Mouse (Mus musculus) CH12.LX (cell line): ENCODE data around the gene Cldn10. TPM values are rescaled to one million over a fixed set of nuclear protein-coding genes. Genes with fewer than 3 reads are reported as not detected.

Source experiments
- DNase-seq: peaks from one replicate; pipeline ENCODE4 v3.0.0-alpha.2; 2013; ENCODE audit errors: extremely low read depth
- H3K27ac ChIP-seq: 2 replicates; pipeline ENCODE4 v1.5.1; 2012; ENCODE audit warnings: low read depth, mild to moderate bottlenecking, control low read depth, moderate library complexity; ENCODE audit not compliant: insufficient read depth
- H3K27me3 ChIP-seq: replicated peaks from 2 replicates; pipeline ENCODE3; 2012; ENCODE audit warnings: inconsistent platforms
- H3K36me3 ChIP-seq, 2 experiments: replicated peaks in 1 of 2; 2 replicates each; pipeline versions ENCODE3 to v1.6.1; 2012; ENCODE audit warnings: inconsistent platforms in 1 of 2, low read length in 1 of 2, mild to moderate bottlenecking in 1 of 2, mixed read lengths in 1 of 2, moderate library complexity in 1 of 2; ENCODE audit not compliant: control insufficient read depth in 1 of 2, insufficient read depth in 1 of 2
- H3K4me1 ChIP-seq, 2 experiments: 2 replicates each; pipeline ENCODE4 v1.6.1; 2012; ENCODE audit warnings: inconsistent platforms in 1 of 2, moderate library complexity in 1 of 2; ENCODE audit not compliant: insufficient read depth in 2 of 2, control insufficient read depth in 1 of 2
- H3K4me2 ChIP-seq: 2 replicates; pipeline ENCODE4 v1.6.1; 2012; ENCODE audit warnings: low read depth, mild to moderate bottlenecking, control low read depth; ENCODE audit not compliant: poor library complexity, insufficient read depth, severe bottlenecking
- H3K4me3 ChIP-seq, 3 experiments: fragments of 150-350 bp in 1 of 3; sonication (generic) in 1 of 3; replicated peaks in 1 of 3; 2 replicates each; pipeline versions ENCODE3 to v1.5.1; 2011 to 2012; ENCODE audit warnings: low read depth in 2 of 3, low read length in 2 of 3, mild to moderate bottlenecking in 2 of 3, moderate library complexity in 2 of 3, control low read depth in 1 of 3, improper control_type of control experiment in 1 of 3, inconsistent platforms in 1 of 3, mixed read lengths in 1 of 3; ENCODE audit not compliant: poor library complexity in 1 of 3
- H3K79me2 ChIP-seq: replicated peaks from 2 replicates; pipeline ENCODE4 v1.6.1; 2012; ENCODE audit warnings: mild to moderate bottlenecking, moderate library complexity; ENCODE audit not compliant: control insufficient read depth, poor library complexity, insufficient read depth, severe bottlenecking; ENCODE audit errors: extremely low read depth
- H3K9ac ChIP-seq: 2 replicates; pipeline ENCODE4 v1.6.1; 2012; ENCODE audit warnings: low read depth, mild to moderate bottlenecking, control low read depth, moderate library complexity; ENCODE audit not compliant: insufficient read depth
- H3K9me3 ChIP-seq: replicated peaks from 2 replicates; pipeline ENCODE3; 2012; ENCODE audit warnings: low read length, inconsistent platforms, mixed read lengths
- CTCF ChIP-seq, 2 experiments: IDR thresholded peaks in 1 of 2; conservative IDR thresholded peaks in 1 of 2; 2 replicates each; pipeline ENCODE4 v1.5.1; 2011 to 2012; ENCODE audit warnings: low read depth in 2 of 2, low read length in 2 of 2, improper control_type of control experiment in 1 of 2, inconsistent platforms in 1 of 2, mild to moderate bottlenecking in 1 of 2, moderate library complexity in 1 of 2
- ELF1 ChIP-seq: IDR thresholded peaks from 2 replicates; pipeline ENCODE4 v1.6.1; 2014; ENCODE audit warnings: low read depth, mild to moderate bottlenecking, inconsistent platforms, low read length, improper control_type of control experiment
- GABPA ChIP-seq: IDR thresholded peaks from 2 replicates; pipeline ENCODE4 v1.6.1; 2012; ENCODE audit warnings: low read depth, low read length, improper control_type of control experiment, inconsistent platforms; ENCODE audit not compliant: insufficient replicate concordance
- HCFC1 ChIP-seq: IDR thresholded peaks from 2 replicates; pipeline ENCODE4 v1.6.1; 2012; ENCODE audit warnings: low read depth, mild to moderate bottlenecking, inconsistent platforms, low read length, improper control_type of control experiment
- KAT2A ChIP-seq: IDR thresholded peaks from 2 replicates; pipeline ENCODE4 v1.6.1; 2012; ENCODE audit warnings: low read length, improper control_type of control experiment, inconsistent platforms; ENCODE audit not compliant: insufficient replicate concordance
- MAFK ChIP-seq: IDR thresholded peaks from 2 replicates; pipeline ENCODE4 v1.6.1; 2011; ENCODE audit warnings: low read length, improper control_type of control experiment; ENCODE audit not compliant: insufficient replicate concordance
- MAX ChIP-seq: IDR thresholded peaks from 2 replicates; pipeline ENCODE4 v1.6.1; 2011; ENCODE audit warnings: low read length, improper control_type of control experiment
- MYC ChIP-seq: IDR thresholded peaks from 2 replicates; pipeline ENCODE4 v1.6.1; 2011; ENCODE audit warnings: low read depth, mild to moderate bottlenecking, improper control_type of control experiment, low read length
- NELFE ChIP-seq: IDR thresholded peaks from 2 replicates; pipeline ENCODE4 v1.6.1; 2011; ENCODE audit warnings: low read depth, low read length, improper control_type of control experiment
- PAX5 ChIP-seq: IDR thresholded peaks from 2 replicates; pipeline ENCODE4 v1.6.1; 2012; ENCODE audit warnings: low read length, inconsistent platforms, mixed read lengths
- POLR2A ChIP-seq: IDR thresholded peaks from 2 replicates; pipeline ENCODE4 v1.6.1; 2011; ENCODE audit warnings: low read depth, mild to moderate bottlenecking, improper control_type of control experiment, low read length
- RCOR1 ChIP-seq: conservative IDR thresholded peaks from 2 replicates; pipeline ENCODE4 v1.6.1; 2012; ENCODE audit warnings: low read depth, mild to moderate bottlenecking, inconsistent platforms, low read length, improper control_type of control experiment
- TBP ChIP-seq: conservative IDR thresholded peaks from 2 replicates; pipeline ENCODE4 v1.6.1; 2011; ENCODE audit warnings: low read depth, low read length, improper control_type of control experiment
- ZC3H11A ChIP-seq: IDR thresholded peaks from 2 replicates; pipeline ENCODE4 v1.6.1; 2012; ENCODE audit warnings: low read depth, mild to moderate bottlenecking, inconsistent platforms, low read length, improper control_type of control experiment
- ZMIZ1 ChIP-seq: IDR thresholded peaks from 2 replicates; pipeline ENCODE4 v1.6.1; 2012; ENCODE audit warnings: low read depth, mild to moderate bottlenecking, inconsistent platforms, low read length, improper control_type of control experiment
- dilution Hi-C: fragments of 300-500 bp; cut with MboI; formaldehyde crosslinking; loops from 2 replicates; pipeline ENCODE4 v1.14.3; 2020; ENCODE audit warnings: low sequenced_read_pairs; ENCODE audit not compliant: extremely low pct_unique_long_range_greater_than_20kb, extremely low pct_ligation_motif_present
- in situ Hi-C: fragments of 300-500 bp; cut with MboI; formaldehyde crosslinking; loops from 3 replicates; pipeline ENCODE4 v1.14.3; 2019; ENCODE audit warnings: low sequenced_read_pairs, low pct_ligation_motif_present, low pct_unique_long_range_greater_than_20kb, mixed read lengths
- polyA plus RNA-seq: library from polyadenylated mRNA; unstranded; fragments of >175 nt; gene quantifications from 2 replicates; pipeline ENCODE4 v1.2.1, GENCODE M21; 2012; ENCODE audit warnings: low read depth; ENCODE audit not compliant: insufficient read length
- total RNA-seq, 2 experiments: library from RNA; depleted of rRNA; stranded (reverse); fragments of 300-350 nt in 1 of 2; fragments of >200 nt in 1 of 2; gene quantifications; 2 replicates each; pipeline ENCODE4 v1.2.3; 2012 to 2014

Gene Cldn10
- total and polyA plus RNA-seq, 3 experiments = not detected

DNA sequence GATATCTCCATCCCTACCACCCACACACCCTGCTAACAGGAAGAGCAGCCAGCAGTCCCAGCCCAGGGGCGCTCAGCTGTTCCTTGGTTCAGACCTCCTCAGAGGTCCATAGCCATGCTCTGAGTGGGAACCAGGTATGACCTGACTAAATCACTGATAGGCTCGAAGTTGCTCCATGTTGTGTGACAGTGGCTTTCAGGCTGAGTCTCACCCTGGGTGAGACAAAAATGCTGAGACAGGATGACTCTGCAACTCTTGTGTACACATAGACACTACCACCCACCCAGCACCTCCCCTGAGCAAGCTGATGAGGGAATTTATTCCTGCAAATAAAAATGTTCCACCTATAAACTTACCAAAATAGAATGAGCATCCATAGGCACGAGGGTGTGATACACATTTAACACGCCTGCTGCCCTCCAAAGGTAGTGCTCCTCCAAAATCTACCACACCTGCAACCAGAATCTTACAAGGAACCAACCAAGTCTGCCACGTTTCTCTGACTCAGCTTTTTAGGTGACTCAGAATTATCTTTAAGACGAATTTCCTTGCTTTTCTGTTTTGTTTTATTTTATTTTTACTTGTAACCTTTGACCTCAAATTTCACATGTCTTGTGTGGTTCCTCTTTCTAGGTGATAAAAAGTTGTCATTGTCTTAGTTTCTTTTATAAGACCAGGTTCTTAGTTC, 37.1 kb upstream of the Cldn10 start:
- dilution Hi-C loops = no loop called here
- no peak overlapping the region for H3K27ac ChIP-seq

DNA sequence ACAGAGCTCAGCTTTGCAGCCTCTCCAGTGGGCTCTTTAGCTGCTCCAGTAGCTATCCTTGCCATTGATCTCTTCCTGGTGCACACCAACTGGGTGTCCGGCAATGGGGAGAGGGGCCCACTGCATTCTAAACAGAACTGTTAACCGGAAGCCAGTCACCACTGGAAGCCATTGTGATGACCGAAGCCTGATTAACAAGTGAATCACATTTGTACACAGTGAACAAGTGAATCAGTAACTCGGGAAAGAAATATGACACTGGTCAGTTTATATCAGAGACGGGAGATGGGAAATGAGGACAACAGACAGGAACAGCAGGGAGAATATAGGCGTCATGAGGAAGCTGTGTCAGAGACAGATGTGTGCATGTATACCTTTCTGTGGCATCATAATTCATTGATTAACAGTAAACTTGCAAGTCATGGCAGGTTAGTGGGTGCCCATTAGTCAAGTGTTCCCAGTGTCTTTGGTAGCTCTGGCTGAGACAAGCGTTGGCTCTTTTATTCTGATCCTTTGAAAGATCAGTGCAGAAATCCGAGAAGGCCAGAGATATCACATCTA, 36.4 kb upstream of the Cldn10 start:
- H3K4me1 ChIP-seq = peaks cover 0 to 16% of the 10 kb centered on the region in 2 experiments; a peak in 2 of 4 replicates
- no peaks in the 10 kb centered on the region for H3K27me3 ChIP-seq
- no peak overlapping the region for H3K9ac ChIP-seq
- no peaks in the 10 kb centered on the region for H3K36me3 ChIP-seq
- no peak for DNase-seq
- in situ Hi-C loops (no loop called here), dilution Hi-C loops (no loop called here)
- TF ChIP-seq MYC (no peak), PAX5 (no peak), ZC3H11A (no peak), TBP (no peak), ZMIZ1 (no peak), POLR2A (no peak), MAFK (no peak), MAX (no peak), KAT2A (no peak)
- no peak overlapping the region for H3K4me3 ChIP-seq
- no peak overlapping the region for H3K27ac ChIP-seq
- H3K79me2 ChIP-seq = no peaks in the 10 kb centered on the region
- H3K4me2 ChIP-seq = no peak overlapping the region
- H3K9me3 ChIP-seq = no peaks in the 10 kb centered on the region

More for the DNA sequence above, 37.1 kb upstream of the Cldn10 start:
- no peak for TF ChIP-seq ELF1
- TF ChIP-seq CTCF (conservative IDR thresholded peaks at IDR 0.05 in 1 of 2, IDR thresholded peaks at IDR 0.05 in 1 of 2; ENCODE audit: low read depth in 2 of 2, low read length in 2 of 2) = no peak
- TF ChIP-seq KAT2A = no peak
- no peak for TF ChIP-seq TBP
- TF ChIP-seq HCFC1 = no peak
- TF ChIP-seq NELFE = no peak
- TF ChIP-seq GABPA = no peak
- TF ChIP-seq POLR2A = no peak
- no peak for TF ChIP-seq MYC
- no peak for TF ChIP-seq RCOR1
- TF ChIP-seq MAX = no peak
- no peak overlapping the region for H3K4me2 ChIP-seq
- DNase-seq = no peak
- in situ Hi-C loops = no loop called here
- H3K9me3 ChIP-seq = no peaks in the 10 kb centered on the region
- H3K4me1 ChIP-seq = peaks cover 0 to 16% of the 10 kb centered on the region in 2 experiments; a peak in 2 of 4 replicates
- no peaks in the 10 kb centered on the region for H3K36me3 ChIP-seq
- H3K27me3 ChIP-seq = no peaks in the 10 kb centered on the region
- H3K79me2 ChIP-seq = no peaks in the 10 kb centered on the region
- H3K4me3 ChIP-seq = no peak overlapping the region
- H3K9ac ChIP-seq = no peak overlapping the region
